Mouse (Mus musculus) left cerebral cortex, postnatal 36 days (tissue): ENCODE results near the gene Pcbp3. TPM values are rescaled to one million over a fixed set of nuclear protein-coding genes. Genes with fewer than 3 reads are reported as not detected.

ENCODE experiments used
- DNase-seq, 2 experiments: peaks; one replicate each; pipeline ENCODE4 v3.0.0; 2021 to 2022; ENCODE audit warnings: low spot score in 2 of 2, mixed read lengths in 1 of 2
- intact Hi-C: fragments of 180-260 bp; cut with DNase I; formaldehyde crosslinking; loops from one replicate; pipeline ENCODE4 v1.15.1; 2025
- total RNA-seq, 2 experiments: library from RNA; stranded (reverse); gene quantifications; 2 replicates each; pipeline ENCODE4 v1.2.3; 2021

Pcbp3 gene
- total RNA-seq, 2 experiments from 2014 or later: 67.5 to 68.4 TPM

GRCm38 (mm10) chr10:76809916-76810660 lies 151.6 kb downstream of the Pcbp3 start:
- intact Hi-C loops: no loop called here
- no peak for DNase-seq

GRCm38 (mm10) chr10:76809439-76809838 lies 152.2 kb downstream of the Pcbp3 start:
- intact Hi-C loops: no loop called here

GRCm38 (mm10) chr10:76808446-76809400 lies 153.0 kb downstream of the Pcbp3 start:
- no peak for DNase-seq
- intact Hi-C loops: no loop called here

More at GRCm38 (mm10) chr10:76809439-76809838, 152.2 kb downstream of the Pcbp3 start:
- DNase-seq: no peak

- intact Hi-C loops: no loop called here
Observed at GRCm38 (mm10) chr10:76802500-76802885, 159.2 kb downstream of the Pcbp3 start.

GRCm38 (mm10) chr10:76801841-76802499 lies 159.7 kb downstream of the Pcbp3 start:
- peak; percentile 25 to 38 for DNase-seq

More at GRCm38 (mm10) chr10:76802500-76802885, 159.2 kb downstream of the Pcbp3 start:
- DNase-seq: no peak

GRCm38 (mm10) chr10:76801237-76801641 lies 160.4 kb downstream of the Pcbp3 start:
- DNase-seq: peak in 1 of 2 experiments; percentile 17
- intact Hi-C loops: no loop called here

More at GRCm38 (mm10) chr10:76801841-76802499, 159.7 kb downstream of the Pcbp3 start:
- intact Hi-C loops: no loop called here

GRCm38 (mm10) chr10:76798751-76799585 lies 162.7 kb downstream of the Pcbp3 start:
- intact Hi-C loops: no loop called here
- no peak for DNase-seq

GRCm38 (mm10) chr10:76794102-76794501 lies 167.6 kb downstream of the Pcbp3 start:
- intact Hi-C loops: no loop called here
- no peak for DNase-seq

- peak; percentile 17 to 45 for DNase-seq
- intact Hi-C loops: no loop called here
Observed at GRCm38 (mm10) chr10:76791475-76791874, 170.2 kb downstream of the Pcbp3 start.

- intact Hi-C loops: no loop called here
- no peak for DNase-seq
Observed at GRCm38 (mm10) chr10:76789885-76790284, 171.8 kb downstream of the Pcbp3 start.

GRCm38 (mm10) chr10:76785312-76785711 lies 176.4 kb downstream of the Pcbp3 start:
- intact Hi-C loops: no loop called here

GRCm38 (mm10) chr10:76779225-76779624 lies 182.5 kb downstream of the Pcbp3 start:
- intact Hi-C loops: no loop called here
- DNase-seq: no peak

More at GRCm38 (mm10) chr10:76785312-76785711, 176.4 kb downstream of the Pcbp3 start:
- DNase-seq: no peak

GRCm38 (mm10) chr10:76771624-76772023 lies 190.1 kb downstream of the Pcbp3 start:
- DNase-seq: no peak
- intact Hi-C loops: no loop called here

GRCm38 (mm10) chr10:76771086-76771485 lies 190.6 kb downstream of the Pcbp3 start:
- no peak for DNase-seq
- intact Hi-C loops: no loop called here

- no peak for DNase-seq
- intact Hi-C loops: no loop called here
Observed at GRCm38 (mm10) chr10:76769581-76769980, 192.1 kb downstream of the Pcbp3 start.

GRCm38 (mm10) chr10:76766196-76766595 lies 195.5 kb downstream of the Pcbp3 start:
- DNase-seq: no peak
- intact Hi-C loops: no loop called here

- no peak for DNase-seq
- intact Hi-C loops: no loop called here
Observed at GRCm38 (mm10) chr10:76764927-76765326, 196.8 kb downstream of the Pcbp3 start.

- intact Hi-C loops: no loop called here
- no peak for DNase-seq
Observed at GRCm38 (mm10) chr10:76763016-76763415, 198.7 kb downstream of the Pcbp3 start.

GRCm38 (mm10) chr10:76762411-76762810 lies 199.3 kb downstream of the Pcbp3 start:
- intact Hi-C loops: no loop called here
- DNase-seq: no peak
